Mouse (Mus musculus): ENCODE data around the gene Tbc1d16. TPM values are rescaled to one million over a fixed set of nuclear protein-coding genes. Genes with fewer than 3 reads are reported as not detected.

The Tbc1d16 gene
- polyA plus RNA-seq, 1 experiment = 5.0 TPM

DNA sequence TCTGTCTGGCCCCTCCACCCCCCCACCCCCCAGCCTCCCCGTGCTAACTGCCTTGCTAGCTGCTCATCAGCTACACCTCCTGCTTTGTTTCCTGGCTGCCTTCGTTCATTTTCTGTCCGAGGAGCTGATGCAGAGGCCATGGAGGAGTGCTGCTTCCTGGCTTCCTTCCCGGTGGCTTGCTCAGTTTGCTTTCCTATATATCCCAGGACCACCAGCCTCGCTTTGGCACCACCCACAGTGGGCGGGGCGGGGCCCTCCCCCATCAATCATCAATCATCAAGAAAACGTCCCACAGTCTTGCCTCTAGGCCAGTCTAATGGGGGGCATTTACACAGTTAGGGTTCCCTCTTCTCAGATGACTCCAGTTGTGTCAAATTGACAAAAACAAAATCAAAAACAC, 8.1 kb upstream of the Tbc1d16 start:
- no peaks in the 10 kb centered on the region for H3K27me3 ChIP-seq (ENCODE audit: control insufficient read depth, insufficient read depth, low read length)
- no peak overlapping the region for H3K4me3 ChIP-seq (ENCODE audit: low read depth, low read length)
- H3K27ac ChIP-seq (ENCODE audit: insufficient read depth, low read depth, low read length) = no peak overlapping the region
- H3K36me3 ChIP-seq (ENCODE audit: control insufficient read depth, insufficient read depth, low read length) = no peaks in the 10 kb centered on the region
- 41% methylated on average over 8 of the region's 8 CpGs for WGBS
- peaks cover 5% of the 10 kb centered on the region for H3K4me1 ChIP-seq (ENCODE audit: control insufficient read depth, insufficient read depth, insufficient read length, low read length)
- TF ChIP-seq CTCF (IDR thresholded peaks at IDR 0.05; ENCODE audit: extremely low read depth, insufficient read length, insufficient replicate concordance, low read depth, low read length) (no peak), POLR2A (IDR thresholded peaks at IDR 0.05; ENCODE audit: low read depth, low read length) (no peak)

DNA sequence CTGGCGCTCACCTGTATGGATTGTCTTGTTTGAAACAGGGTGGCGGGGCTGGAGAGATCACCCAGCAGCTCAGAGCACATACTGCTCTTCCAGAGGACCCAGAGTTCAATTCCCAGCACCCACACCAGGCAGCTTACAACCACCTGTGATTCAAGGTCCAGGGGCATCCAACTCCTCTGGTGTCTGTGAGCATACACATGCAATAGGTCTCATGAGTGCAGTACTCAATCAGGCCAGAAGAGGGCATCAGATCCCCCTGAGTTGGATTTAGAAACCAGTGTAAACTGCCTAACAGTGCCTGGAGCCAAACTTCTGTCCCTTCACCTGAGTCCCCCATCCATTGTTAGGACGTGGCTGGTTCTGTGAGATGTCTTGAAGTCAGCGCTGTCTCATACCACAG, 7.3 kb upstream of the Tbc1d16 start:
- no peaks in the 10 kb centered on the region for H3K27me3 ChIP-seq (ENCODE audit: control insufficient read depth, insufficient read depth, low read length)
- H3K36me3 ChIP-seq (ENCODE audit: control insufficient read depth, insufficient read depth, low read length) = no peaks in the 10 kb centered on the region
- TF ChIP-seq CTCF (IDR thresholded peaks at IDR 0.05; ENCODE audit: extremely low read depth, insufficient read length, insufficient replicate concordance, low read depth, low read length) = peak; percentile 38; the same call in 1 of the 2 replicates
- TF ChIP-seq POLR2A (IDR thresholded peaks at IDR 0.05; ENCODE audit: low read depth, low read length) = no peak
- H3K4me1 ChIP-seq (ENCODE audit: control insufficient read depth, insufficient read depth, insufficient read length, low read length) = peaks cover 5% of the 10 kb centered on the region
- H3K27ac ChIP-seq (ENCODE audit: insufficient read depth, low read depth, low read length) = no peak overlapping the region
- no peak overlapping the region for H3K4me3 ChIP-seq (ENCODE audit: low read depth, low read length)
- 84% methylated on average over 4 of the region's 4 CpGs for WGBS

DNA sequence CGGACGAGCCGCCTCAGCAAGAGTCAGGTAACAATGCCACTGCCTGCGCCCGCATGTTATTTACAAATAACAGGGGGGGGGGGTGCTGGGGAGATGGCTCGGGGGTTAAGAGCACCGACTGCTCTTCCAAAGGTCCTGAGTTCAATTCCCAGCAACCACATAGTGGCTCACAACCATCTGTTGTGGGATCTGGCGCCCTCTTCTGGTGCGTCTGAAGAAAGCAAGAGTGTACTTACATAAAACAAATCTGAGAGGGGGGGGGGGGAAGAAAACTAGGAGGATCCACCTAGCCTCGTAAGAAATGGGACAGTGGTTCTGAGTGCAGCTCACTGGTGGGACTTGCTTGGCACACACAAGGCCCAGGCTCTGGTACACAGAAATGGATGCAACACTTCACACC, 6.5 kb upstream of the Tbc1d16 start:
- Histone ChIP-seq H3K27ac (ENCODE audit: insufficient read depth, low read depth, low read length) (no peak overlapping the region), H3K36me3 (ENCODE audit: control insufficient read depth, insufficient read depth, low read length) (no peaks in the 10 kb centered on the region), H3K4me3 (ENCODE audit: low read depth, low read length) (no peak overlapping the region), H3K4me1 (ENCODE audit: control insufficient read depth, insufficient read depth, insufficient read length, low read length) (peaks cover 5% of the 10 kb centered on the region), H3K27me3 (ENCODE audit: control insufficient read depth, insufficient read depth, low read length) (no peaks in the 10 kb centered on the region)
- 96% methylated on average over 10 of the region's 10 CpGs for WGBS
- TF ChIP-seq CTCF (IDR thresholded peaks at IDR 0.05; ENCODE audit: extremely low read depth, insufficient read length, insufficient replicate concordance, low read depth, low read length) (no peak), POLR2A (IDR thresholded peaks at IDR 0.05; ENCODE audit: low read depth, low read length) (no peak)

DNA sequence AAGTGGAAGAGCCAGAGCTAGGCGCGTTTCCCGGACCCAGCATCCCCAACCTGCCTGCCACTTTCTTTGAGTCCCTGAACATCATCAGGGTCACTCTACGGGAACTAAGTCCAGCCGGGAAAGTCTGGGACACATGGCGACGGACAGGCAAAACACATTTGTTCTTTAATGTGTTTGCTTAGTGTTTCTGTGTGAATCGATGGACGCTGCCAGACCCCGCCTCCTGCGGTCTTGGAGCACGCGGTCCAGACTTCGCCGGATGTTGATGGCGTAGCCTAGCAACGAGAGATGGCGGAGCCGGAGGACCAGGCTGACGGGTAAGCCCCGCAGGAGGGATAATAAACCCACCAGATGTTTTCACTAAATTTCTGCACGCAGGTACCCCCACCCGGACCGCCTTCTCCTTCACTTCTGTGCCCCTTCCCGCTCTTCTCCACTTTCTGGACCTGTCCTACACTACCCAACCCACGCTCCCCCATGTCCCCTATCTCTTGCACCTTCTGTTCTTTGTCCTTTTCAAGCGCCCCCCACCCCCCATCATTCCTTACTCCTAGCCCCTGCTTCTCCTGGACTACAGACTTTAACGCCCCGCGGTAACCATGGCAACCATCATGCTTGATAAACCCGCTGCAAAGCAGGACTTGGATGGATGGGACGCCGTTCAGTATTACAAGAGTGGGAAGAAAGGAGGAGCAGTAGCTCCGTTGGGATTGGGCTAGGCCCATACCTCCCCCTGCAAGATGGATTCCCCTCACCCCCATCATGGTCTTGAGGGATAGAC, 737 bp upstream of the Tbc1d16 start:
- no peaks in the 10 kb centered on the region for H3K36me3 ChIP-seq (ENCODE audit: control insufficient read depth, insufficient read depth, low read length)
- H3K27me3 ChIP-seq (ENCODE audit: control insufficient read depth, insufficient read depth, low read length) = peaks cover 9% of the 10 kb centered on the region; the same call in 1 of the 2 replicates
- H3K4me3 ChIP-seq (ENCODE audit: low read depth, low read length) = peak overlapping the region; percentile 64
- peaks cover 8% of the 10 kb centered on the region for H3K4me1 ChIP-seq (ENCODE audit: control insufficient read depth, insufficient read depth, insufficient read length, low read length)
- 2% methylated on average over 34 of the region's 34 CpGs for WGBS
- no peak overlapping the region for H3K27ac ChIP-seq (ENCODE audit: insufficient read depth, low read depth, low read length)
- TF ChIP-seq CTCF (IDR thresholded peaks at IDR 0.05; ENCODE audit: extremely low read depth, insufficient read length, insufficient replicate concordance, low read depth, low read length) (no peak), POLR2A (IDR thresholded peaks at IDR 0.05; ENCODE audit: low read depth, low read length) (no peak)

DNA sequence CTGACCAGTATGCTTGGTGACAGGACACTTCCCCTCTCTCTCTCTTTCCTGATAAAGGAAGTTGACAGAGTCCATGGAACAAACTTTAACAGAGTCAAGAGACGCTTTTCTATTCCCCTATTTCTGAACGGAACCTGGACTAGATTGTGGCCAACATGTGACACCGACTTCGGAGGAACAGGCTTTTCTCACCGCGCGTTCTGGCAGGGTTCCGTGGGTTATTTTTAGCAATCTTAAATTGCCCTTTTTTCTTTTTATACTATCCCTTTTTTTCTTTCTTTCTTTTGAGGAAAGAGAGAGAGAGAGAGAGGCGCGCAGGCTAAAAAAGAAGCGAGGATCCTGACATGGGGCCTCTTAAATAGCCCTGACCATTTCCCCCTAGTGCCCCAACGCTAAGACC, 708 bp downstream of the Tbc1d16 start:
- TF ChIP-seq POLR2A (IDR thresholded peaks at IDR 0.05; ENCODE audit: low read depth, low read length) (no peak), CTCF (IDR thresholded peaks at IDR 0.05; ENCODE audit: extremely low read depth, insufficient read length, insufficient replicate concordance, low read depth, low read length) (no peak)
- Histone ChIP-seq H3K27me3 (ENCODE audit: control insufficient read depth, insufficient read depth, low read length) (peaks cover 9% of the 10 kb centered on the region; the same call in 1 of the 2 replicates), H3K4me3 (ENCODE audit: low read depth, low read length) (peak overlapping the region; percentile 64), H3K27ac (ENCODE audit: insufficient read depth, low read depth, low read length) (no peak overlapping the region), H3K36me3 (ENCODE audit: control insufficient read depth, insufficient read depth, low read length) (no peaks in the 10 kb centered on the region), H3K4me1 (ENCODE audit: control insufficient read depth, insufficient read depth, insufficient read length, low read length) (peaks cover 14% of the 10 kb centered on the region)
- WGBS = 26% methylated on average over 12 of the region's 12 CpGs

DNA sequence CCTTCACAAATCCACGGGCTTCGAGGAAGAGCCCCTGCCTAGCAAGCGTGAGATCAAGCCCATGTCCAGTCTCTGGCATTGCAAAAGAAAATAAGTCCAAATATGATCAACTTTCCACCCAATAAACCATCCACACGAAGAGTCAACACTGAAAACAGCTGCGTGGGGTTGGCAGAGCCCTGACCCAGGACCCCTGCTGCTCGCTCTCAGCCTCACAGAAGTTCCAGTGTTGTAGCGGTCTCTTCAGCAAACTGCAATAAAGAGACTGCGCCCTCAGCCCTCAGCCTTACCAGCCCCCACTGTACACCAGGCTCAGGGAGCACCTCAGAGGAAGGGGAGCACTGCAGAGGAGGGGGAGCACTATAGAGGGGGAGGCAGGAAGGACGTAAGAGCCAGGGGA, 2.7 kb downstream of the Tbc1d16 start:
- TF ChIP-seq CTCF (IDR thresholded peaks at IDR 0.05; ENCODE audit: extremely low read depth, insufficient read length, insufficient replicate concordance, low read depth, low read length) (no peak), POLR2A (IDR thresholded peaks at IDR 0.05; ENCODE audit: low read depth, low read length) (no peak)
- no peak overlapping the region for H3K27ac ChIP-seq (ENCODE audit: insufficient read depth, low read depth, low read length)
- H3K27me3 ChIP-seq (ENCODE audit: control insufficient read depth, insufficient read depth, low read length) = peaks cover 9% of the 10 kb centered on the region; the same call in 1 of the 2 replicates
- WGBS = 84% methylated on average over 9 of the region's 9 CpGs
- peaks cover 14% of the 10 kb centered on the region for H3K4me1 ChIP-seq (ENCODE audit: control insufficient read depth, insufficient read depth, insufficient read length, low read length)
- H3K4me3 ChIP-seq (ENCODE audit: low read depth, low read length) = no peak overlapping the region
- H3K36me3 ChIP-seq (ENCODE audit: control insufficient read depth, insufficient read depth, low read length) = no peaks in the 10 kb centered on the region

DNA sequence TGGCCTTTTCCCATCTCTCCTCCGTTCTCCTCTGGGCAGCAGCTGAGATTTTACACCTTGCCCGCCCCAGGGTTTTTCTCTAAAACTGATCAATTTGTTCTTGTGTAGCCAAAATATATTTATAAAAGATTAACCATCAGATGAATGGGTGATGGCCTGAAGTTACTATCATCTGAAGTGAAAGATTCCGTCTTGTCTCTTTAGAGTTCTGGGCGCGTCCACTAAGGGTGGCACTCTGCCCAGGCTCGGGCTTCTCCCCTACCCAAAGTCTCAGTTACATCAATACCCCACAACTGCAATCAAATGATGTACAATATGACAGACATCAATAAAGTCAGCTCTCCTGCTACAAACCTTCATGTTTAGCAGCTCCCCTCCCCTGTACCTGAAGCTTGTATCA, 3.4 kb downstream of the Tbc1d16 start:
- TF ChIP-seq POLR2A (IDR thresholded peaks at IDR 0.05; ENCODE audit: low read depth, low read length) (no peak), CTCF (IDR thresholded peaks at IDR 0.05; ENCODE audit: extremely low read depth, insufficient read length, insufficient replicate concordance, low read depth, low read length) (no peak)
- Histone ChIP-seq H3K4me1 (ENCODE audit: control insufficient read depth, insufficient read depth, insufficient read length, low read length) (peaks cover 18% of the 10 kb centered on the region), H3K4me3 (ENCODE audit: low read depth, low read length) (no peak overlapping the region), H3K27ac (ENCODE audit: insufficient read depth, low read depth, low read length) (no peak overlapping the region), H3K36me3 (ENCODE audit: control insufficient read depth, insufficient read depth, low read length) (no peaks in the 10 kb centered on the region), H3K27me3 (ENCODE audit: control insufficient read depth, insufficient read depth, low read length) (peaks cover 9% of the 10 kb centered on the region; the same call in 1 of the 2 replicates)
- WGBS = 82% methylated on average over 6 of the region's 6 CpGs

Data from small intestine, adult 2 months (tissue).